Mouse (Mus musculus): ENCODE data around the gene Uchl4. TPM values are rescaled to one million over a fixed set of nuclear protein-coding genes. Genes with fewer than 3 reads are reported as not detected.

Uchl4 gene
- total RNA-seq, 2 experiments from 2014 or later, result 2.5 to 2.7 TPM

DNA sequence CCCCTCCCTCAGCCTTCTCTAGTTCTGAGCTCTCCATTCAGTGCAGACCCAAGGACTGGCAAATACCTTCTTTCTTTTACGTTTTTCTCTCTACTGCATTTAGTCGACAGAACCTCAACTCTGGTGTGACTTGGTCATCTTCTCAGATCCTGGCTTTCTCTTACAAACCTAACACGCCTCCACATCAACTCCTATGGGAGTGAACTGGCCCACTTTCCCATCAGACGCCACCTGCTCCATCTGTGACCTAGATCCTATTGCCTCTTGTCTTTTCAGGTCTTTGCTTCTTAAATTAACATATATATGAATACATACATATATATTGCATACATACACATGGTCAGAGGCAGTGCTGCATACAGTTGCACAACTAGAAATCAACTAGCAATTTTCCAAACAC lies 38.8 kb downstream of the Uchl4 start:
- DNase-seq, result no peak

DNA sequence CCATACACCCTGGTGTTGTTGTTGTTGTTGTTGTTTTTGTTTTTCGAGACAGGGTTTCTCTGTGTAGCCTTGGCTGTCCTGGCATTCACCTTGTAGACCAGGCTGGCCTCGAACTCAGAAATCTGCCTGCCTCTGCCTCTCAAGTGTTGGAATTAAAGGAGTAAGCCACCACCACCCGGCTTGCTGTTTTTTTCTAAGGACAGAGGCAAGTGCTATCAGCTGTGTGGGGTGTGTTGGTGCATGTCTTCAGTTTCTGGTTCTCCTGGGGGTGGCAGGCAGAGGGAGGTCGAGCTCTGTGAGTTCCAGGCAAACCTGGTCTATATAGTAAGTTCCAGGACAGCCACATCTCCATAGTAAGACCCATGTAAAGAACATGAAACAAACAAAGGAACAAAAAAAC lies 39.3 kb downstream of the Uchl4 start:
- DNase-seq, result no peak

DNA sequence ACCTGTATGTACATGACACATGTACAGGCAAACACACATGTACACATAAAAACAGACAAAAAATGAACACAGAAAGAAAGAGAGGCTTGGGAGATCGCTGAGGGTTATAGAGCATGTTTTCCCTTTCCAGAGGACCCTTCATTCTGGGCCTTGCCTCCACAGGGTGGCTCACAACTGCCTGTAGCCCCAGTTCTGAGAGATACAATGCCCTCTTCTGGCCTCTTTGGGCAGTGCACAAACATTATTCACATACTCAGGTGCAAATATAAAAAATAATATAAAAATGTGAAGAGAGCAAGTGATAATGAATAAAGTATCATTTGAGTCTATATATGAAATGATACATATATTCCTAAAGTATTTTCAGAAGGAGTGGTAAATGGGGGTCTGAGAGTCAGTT lies 39.9 kb downstream of the Uchl4 start:
- peak in 1 of 2 experiments; percentile 2 for DNase-seq

DNA sequence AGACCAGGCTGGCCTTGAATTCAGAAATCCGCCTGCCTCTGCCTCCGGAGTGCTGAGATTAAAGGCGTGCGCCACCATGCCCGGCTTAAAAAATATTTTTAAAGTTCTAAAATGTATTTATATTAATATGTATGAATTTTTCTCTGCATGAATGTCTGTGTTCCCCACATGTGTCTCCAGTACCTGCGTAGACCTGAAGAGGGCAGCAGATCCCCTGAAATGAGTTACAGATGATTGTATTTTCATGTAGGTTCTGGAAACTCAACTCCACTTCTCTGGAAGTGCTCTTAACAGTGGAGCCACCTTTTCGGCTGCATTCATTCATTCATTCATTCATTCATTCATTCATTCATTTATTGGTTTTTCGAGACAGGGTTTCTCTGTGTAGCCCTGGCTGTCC lies 42.7 kb downstream of the Uchl4 start:
- peak; percentile 66 to 75 for DNase-seq

DNA sequence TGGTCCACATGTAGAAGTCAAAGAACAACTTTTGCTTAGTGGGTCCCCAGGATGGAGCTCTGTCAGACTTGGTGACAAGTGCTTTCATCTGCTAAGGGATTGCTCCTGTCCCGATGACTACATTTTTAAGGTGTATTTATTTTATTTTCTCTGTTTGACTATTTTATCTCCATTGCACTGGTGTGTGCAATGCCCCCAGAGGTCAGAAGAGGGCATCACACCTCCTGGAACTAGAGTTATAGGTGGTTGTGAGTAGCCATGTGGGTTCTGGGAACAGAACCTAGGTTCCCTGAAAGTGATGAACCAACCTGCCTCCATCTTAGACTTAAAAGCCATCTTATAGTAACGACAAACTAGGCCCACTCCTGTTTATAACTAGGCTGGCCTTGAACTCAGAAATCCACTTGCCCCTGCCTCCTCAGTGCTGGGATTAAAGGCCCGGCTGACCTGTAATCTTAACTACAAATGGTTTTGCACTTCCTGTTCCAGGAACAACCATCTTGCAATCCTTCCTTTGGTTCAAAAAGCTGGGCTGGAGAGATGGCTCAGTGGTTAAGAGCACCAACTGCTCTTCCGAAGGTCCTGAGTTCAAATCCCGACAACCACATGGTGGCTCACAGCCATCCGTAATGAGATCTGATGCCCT lies 43.8 kb downstream of the Uchl4 start:
- DNase-seq, result no peak

DNA sequence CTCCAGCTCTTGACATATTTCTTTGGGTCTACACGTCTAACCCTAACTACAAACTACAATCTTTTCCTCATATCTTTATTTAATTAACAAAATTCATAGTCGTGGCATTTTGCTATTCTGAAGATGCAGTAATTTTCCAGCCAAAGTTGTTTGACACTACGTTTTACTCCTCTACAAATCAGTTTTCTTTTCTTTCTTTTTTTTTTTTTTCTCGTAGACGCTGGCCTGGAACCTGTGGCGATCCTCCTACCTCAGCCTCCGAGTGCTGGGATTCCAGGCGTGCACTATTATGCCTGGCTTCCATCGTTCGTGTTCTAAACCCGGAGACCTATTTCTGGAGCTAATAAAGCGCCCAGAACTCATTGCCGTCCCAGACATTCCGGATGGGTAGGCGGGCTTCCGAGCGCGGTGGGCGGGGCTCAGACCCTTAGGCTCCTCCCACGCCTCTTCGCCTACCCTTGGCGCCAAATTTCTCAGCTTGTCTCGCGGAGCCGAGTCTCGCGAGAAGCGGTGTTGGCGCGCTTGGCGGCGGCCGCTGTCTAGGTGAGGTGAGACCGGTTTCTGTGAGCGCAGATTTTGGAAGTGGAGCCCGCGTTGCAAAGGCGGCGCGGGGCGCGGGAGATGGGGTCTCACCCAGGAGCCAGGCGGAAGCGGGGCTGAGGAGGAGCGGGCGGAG lies 46.2 kb downstream of the Uchl4 start, which contains the start of gene Tipin:
Gene Tipin (plus strand): TSS at position 477 of the 676 bp plus-strand sequence.
- peak; percentile 97 to 98 for DNase-seq

DNA sequence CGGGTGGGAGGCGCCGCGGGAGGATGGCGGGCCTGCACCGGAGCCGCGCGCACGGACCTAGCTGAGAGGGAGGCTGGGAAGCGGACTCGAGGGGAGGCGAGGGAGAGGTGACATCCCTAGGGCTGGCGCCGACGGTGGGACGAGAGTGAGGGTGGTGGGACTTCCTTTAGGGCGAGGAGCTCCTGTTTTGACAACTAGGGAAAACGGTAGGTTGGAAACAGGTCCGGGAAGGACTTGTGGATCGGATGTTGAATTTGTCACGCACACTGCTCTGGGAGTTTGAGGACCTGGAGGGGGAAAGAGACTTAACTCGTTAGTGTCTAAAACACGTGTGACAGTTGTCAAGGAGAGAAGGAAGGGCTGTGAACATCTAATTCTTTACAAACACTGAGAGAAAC lies 46.8 kb downstream of the Uchl4 start:
- no peak for DNase-seq

DNA sequence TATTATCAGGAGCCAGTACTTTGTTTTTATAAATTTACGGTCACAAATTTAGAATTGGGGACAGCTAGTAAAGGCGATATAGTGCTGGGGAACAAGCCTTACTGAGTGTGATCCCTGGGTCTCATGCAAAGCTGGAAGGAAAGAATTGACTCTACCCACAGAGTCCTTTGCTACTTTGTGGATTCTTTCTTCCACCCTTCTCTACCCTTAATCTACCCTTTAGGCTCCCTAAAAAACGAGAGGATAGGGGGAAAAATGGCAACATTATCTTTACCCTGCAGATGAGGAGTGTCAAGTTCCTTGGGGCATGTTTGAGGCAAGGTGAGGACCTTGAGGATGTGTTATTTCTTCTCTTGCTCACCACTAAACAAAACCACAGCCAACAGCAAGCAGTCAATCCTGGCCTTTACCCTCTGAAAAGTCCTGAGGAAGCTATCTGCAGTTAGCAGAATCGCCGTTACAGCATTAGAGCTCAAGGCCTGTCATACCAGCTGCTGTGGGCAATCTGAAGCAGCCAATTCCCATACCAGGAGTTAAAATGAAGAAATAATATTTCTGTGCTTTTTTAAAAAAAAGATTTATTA lies 47.5 kb downstream of the Uchl4 start:
- DNase-seq, result no peak

Small RNA genes within 50 kb of the gene (microRNA-seq; reads per million reads assigned to microRNA genes)
- gene Gm24106, result not detected

Other genes with a start within 250 kb of the Uchl4 start
- gene Smad6, start 213.1 kb upstream of the Uchl4 start, total RNA-seq (2021), result 10 to 100 TPM in 1 of 2 experiments, 1 to 10 TPM in 1; 6.3 to 12.7 TPM
- 1 to 10 TPM in 1 of 2 experiments, under 1 TPM in 1; 0.69 to 2.6 TPM for gene Lctl, start 118.1 kb upstream of the Uchl4 start, total RNA-seq (2021)
- 1 to 10 TPM; 2.7 to 4.0 TPM for gene Zwilch, start 62.1 kb upstream of the Uchl4 start, total RNA-seq (2021)
- 1,000 to 10,000 TPM in 1 of 2 experiments, 100 to 1,000 TPM in 1; 960 to 1,012 TPM for gene Rpl4, start 61.8 kb upstream of the Uchl4 start, total RNA-seq (2021)
- 10 to 100 TPM; 20.7 to 21.3 TPM for gene Snapc5, start 55.9 kb upstream of the Uchl4 start, total RNA-seq (2021)
- gene Map2k1, start 18.4 kb downstream of the Uchl4 start, total RNA-seq (2021), result 10 to 100 TPM; 80.4 to 91.1 TPM
- 10 to 100 TPM; 15.9 to 20.6 TPM for gene Tipin, start 46.4 kb downstream of the Uchl4 start, total RNA-seq (2021)
- 10 to 100 TPM; 20.9 to 21.5 TPM for gene Dis3l, start 106.1 kb downstream of the Uchl4 start, total RNA-seq (2021)
- gene Megf11, start 150.4 kb downstream of the Uchl4 start, total RNA-seq (2021), result under 1 TPM; 0.36 to 0.79 TPM